Mouse (Mus musculus) mouse trophoblast stem cell (cell line): ENCODE measurements at regions not wholly inside any gene's neighbourhood (a gene's known extent, or its start where the extent isn't known, plus 50 kb on each side); places are given as distances from the start of the nearest gene placed in this dataset.
"Not testable (repeated sequence)": the region's sequence is repeated elsewhere in the genome, so short reads cannot be mapped to it uniquely, and the experiment has no call there.

Source experiments
- in situ Hi-C, 2 experiments: fragments of 300-500 bp; cut with MseI, MboI; formaldehyde crosslinking; loops; 2 replicates in 1 of 2; 3 replicates in 1 of 2; pipeline ENCODE4 v1.15.1; 2025

DNA sequence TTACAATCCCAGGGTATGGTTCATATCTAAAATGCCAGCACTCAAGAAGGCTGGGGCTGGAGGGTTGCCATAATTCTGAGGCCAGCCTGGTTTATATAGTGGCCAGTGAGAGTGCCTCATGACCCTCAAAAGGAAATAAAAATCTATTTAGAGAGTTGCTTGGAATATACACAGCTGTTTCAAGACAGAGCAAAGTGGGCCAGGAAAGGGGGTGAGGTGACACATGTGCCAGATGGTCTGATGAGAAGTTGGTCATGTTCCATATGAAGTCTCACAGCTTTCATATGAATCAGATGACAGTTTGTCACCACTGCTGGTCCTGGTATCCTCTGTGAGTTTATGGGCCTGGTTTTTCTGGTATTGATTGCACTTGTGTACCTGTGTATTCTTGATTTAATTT is 261.5 kb upstream of the Ube2e3 start:
- in situ Hi-C loops, result no loop called here

DNA sequence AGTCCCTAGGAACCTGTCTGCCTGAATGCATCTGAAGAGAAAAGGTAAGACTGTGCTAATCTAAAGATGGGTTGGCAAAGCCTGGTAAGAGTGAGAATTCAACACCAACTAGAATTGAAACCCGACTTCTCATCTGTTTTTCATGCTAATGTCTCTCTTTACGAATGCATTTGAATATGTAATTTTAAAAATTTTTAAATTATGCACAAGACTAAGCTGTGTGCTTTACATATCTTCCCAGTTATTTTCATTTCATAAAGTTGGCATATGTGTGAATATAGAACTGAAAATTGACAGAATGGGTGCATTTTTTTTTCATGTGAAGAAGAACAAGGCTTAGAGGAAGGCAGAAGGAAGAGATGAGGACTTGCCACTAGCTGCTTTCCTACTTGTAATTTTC is 267.2 kb upstream of the Ube2e3 start:
- in situ Hi-C loops, result no loop called here

DNA sequence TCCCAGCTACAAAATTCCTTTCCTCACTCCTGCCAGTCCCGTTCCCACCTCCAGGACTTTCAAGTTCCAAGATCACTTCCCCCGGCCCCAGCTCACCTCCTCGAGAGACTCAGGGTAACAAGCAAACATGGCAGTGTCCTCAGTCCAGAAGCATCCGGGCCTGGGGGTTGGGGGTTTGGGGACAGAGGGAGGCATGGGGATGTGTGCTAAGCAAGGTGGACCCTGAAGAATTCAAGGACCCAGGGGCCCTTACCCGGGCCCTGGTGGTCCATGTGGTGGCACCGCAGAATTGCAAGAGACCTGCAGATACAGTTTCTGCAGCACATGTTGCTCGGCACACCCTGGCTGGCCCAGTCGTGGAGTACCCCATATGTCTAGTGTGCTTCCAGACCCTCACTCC is 269.9 kb upstream of the Ube2e3 start:
- in situ Hi-C loops, result no loop called here

DNA sequence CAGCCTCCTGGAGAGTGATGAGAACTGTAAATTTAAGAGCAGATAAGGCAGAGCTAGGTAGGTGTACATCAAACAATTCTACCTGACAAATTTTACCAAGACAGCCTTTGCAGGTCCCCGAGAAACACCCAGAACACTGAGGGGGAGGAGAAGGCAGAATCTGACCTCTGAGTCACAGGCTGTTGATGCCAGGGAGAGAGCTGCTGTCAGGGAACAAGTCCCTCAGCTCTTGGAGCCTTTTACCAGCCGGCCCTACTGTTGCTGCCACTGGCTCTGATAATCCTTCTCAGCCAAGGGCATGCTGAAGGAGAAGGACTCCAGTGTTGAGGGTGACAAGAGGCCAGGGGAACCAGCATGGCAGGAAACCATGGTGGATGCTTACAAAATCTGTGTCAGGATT is 271.7 kb upstream of the Ube2e3 start:
- in situ Hi-C loops, result no loop called here

DNA sequence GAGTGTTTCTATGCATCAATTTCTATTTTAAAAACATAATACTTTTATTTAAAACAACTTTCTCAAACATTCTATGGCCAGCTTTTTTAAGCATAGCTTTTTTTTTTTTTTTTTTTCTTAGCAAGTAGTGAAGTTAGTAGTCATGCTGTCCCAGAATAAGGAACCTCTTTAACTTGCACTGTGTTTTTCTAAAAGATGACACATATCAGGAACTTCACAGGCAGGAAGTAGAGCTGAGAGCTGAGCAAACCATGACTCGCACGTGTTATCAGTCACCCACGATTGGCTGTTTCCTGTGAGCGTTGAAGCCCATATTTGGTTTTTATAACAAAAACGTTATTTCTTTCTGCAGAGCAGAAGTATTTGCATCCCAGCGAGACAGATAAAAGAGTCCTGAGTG is 287.9 kb upstream of the Ube2e3 start:
- in situ Hi-C loops, result no loop called here

DNA sequence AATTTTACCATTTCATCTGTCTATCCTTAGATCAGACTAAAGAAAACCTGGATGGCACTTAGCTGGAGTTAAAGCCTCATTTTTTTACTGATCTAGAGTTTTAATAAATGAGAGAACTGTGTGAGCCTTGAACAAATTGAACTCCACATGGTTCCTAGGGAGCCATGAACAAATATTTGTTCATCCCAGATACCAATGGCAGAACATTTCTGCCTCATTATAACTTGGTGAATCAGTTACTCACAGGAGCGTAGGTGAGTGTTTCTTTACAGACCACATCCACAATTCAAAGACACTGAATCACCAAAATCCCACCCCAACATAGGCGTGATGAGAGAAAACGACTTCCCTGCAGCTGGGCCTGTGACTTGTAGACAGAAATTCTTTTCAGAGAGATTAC is 295.4 kb upstream of the Ube2e3 start:
- in situ Hi-C loops, result no loop called here

DNA sequence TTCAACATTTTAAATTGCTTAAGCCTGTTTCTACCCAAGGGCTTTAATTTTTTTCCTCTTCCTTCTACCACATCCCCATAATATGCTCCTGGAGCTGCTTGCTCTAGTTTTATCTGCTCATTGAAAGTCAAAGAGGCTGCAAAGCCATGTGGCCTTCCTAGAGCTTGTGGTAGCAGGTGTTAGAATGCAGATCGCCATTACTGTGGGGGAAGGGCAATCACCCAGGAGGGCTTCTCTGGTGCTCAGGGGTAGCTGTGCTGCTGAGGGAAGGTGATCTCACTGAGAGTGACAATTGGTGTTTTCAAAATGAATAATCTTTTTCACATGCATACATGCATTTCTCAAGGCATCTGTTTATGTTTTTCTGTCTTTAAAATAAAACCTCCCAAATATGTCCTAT is 309.8 kb upstream of the Ube2e3 start:
- in situ Hi-C loops, result no loop called here

DNA sequence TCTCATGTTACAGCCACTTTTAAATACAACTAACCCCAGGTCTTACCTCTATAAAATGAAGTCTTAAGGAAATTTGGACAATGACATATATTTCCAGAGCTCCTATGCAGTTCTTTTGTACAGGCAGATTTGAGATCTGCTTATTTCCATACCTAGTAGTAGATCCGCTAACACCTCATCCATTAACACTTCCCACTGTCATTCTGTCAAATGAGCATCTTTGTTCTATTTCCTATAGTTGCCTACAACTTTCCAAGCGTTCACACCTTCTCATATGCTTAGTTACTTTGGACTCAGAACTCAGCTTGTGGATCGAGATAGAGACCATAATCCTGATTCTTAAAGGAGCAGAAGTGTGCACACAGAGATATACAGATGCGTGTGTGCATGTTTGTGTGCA is 316.8 kb upstream of the Ube2e3 start:
- in situ Hi-C loops, result no loop called here

DNA sequence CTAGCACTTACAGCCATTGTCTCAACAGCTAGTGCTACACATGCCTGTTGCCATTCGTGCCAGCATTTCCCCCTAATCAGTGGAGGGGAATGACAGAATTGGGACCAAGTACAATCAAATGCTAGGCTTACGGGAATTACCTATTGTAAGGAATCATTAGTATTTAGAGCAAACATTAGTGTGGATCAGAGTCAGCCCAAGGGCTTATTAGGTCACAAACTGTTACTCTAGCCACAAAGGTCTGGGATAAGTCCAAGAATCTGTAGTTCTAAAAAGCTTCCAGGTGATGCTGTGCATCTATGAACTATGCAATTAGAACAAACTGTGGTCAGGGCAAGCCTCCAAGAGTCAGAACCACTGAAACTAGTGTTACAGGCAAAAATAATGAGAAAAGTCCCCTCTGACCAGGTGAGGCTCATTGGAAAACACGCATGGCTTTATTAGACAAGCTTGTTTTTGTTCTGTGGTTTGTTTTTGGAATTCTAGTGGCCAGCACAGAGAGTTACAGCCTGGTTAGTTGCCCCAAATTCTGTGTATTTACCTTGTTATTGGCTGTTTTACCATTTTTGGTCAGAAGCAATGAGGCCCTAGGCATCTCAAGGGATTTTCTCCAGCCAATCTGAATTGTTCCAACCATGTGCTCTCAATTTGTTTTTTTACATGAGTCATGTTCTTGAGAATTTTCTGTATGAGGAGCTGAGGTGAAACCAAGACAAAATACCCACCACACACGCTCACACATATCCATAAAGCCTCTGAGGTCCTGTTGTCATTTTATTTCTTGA is 319.0 kb upstream of the Ube2e3 start:
- in situ Hi-C loops, result no loop called here

DNA sequence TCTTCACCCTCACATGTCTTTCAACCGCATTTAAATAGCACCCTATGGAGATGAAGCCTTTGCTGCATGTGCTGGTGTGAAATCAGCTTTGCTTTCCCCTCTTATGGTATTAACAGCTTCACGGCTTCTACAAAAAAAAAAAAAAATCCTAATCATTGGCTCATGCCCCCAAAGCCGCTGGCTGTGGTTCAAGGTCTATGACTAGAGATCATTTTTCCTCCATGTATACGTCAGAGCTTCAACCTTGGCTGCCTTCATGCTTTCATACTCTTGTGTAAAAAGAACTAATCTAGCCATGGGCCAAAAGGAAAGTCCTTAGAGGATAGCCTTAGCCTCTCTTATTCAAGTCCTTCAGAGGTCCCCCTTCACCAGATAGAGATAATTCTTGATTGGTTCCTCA is 320.6 kb upstream of the Ube2e3 start:
- in situ Hi-C loops, result no loop called here

DNA sequence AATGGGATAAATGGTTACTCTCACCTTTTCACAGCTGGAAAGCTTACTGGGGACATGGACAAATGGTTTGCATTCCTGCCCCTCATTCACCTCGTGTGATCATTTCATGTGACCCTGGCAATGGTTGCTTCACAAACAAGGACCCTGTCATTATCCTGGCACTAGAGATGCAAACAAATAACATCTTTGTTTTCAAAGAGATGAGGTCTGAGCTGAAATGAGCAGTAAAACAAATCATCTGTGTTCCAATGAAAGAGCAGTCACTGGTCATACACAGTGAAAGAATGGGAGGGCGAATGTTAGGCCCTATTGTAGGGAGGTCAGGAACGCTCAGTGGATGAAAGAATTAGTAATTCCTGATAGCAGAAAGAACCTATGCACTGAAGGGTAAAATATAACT is 327.5 kb upstream of the Ube2e3 start:
- in situ Hi-C loops, result no loop called here

DNA sequence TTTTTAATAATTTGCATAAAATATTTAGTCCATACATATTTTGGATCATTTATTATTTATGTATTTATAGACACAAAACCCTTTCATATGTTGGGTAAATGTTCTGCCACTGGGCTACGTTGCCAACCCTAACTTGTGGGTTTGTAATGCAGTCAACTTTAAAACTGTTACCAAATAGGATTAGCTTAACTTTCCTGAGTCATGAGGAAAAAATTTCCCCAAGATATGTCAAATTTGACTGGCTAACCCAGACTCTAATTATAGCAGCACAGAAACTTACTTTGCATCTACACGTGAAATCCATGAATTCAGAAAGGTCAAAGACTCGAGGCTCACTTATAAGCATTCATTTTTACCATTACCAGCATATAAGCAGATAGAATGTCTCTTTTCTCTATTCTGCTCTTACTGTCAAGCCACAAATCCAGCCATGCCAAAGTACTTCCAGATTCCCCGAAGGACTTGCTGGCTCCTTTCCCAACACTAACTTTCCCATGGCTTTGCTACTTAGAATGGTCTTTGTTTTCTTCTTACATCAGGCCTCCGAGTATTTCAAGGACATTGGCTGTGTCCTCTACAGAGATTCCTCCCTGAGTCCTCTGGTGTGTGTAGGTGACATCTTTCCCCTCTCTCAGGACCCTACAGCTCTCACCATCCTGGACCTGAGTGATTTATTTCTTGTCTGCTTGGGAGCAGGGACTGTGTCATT is 328.2 kb upstream of the Ube2e3 start:
- in situ Hi-C loops, result no loop called here

DNA sequence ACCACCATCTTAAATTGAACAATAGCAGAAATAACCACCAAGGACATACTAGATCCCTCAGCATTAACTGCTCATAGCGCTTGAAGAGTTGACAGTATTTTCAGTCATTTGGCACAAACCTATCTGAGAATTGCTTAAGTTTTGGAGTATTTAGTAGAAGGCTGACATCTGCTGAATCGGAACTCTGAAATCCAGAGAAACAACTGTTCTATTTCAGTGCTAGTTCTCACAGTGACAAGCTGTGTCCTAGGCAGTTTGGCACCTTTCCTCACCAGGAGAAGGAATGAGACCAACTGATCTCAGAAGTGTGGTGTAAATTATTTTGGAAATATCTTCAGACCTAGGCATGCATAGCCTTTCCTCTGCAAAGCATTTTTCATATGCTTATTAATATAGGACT is 330.4 kb upstream of the Ube2e3 start:
- in situ Hi-C loops, result no loop called here

DNA sequence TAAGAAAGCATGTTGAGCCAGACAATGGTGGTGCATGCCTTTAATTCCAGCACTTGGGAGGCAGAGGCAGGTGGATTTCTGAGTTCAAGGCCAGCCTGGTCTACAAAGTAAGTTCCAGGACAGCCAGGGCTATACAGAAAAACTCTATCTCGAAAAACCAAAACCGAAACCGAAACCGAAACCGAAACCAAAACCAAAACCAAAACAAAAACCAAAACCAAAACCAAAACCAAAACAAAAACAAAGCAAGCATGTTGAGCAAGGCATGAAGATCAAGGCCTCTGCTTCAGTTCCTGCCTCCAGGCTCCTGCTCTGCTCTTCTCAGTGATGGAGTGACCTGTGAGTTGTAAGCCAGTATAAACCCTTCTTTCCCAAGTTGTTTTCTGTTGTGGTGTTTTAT is 334.0 kb upstream of the Ube2e3 start:
- in situ Hi-C loops, result not testable (repeated sequence)

DNA sequence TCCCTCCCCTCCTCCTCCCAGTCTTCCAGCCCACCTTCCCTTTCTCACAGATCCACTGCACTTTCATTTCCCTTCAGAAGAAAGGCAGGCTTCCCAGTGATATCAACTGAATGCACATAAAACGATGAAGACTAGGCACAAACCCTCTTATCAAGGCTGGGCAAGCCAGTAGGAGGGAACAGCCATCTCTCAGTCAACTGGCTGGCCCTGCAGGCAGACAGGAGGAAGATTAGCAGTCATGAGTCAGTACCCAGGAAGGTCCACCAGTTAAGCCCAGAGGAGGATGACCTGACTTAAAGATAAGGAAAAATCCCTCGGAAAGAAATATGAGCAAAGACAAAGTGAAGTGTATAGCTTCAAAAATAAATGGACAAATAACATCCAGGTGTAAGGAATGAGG is 337.4 kb upstream of the Ube2e3 start:
- in situ Hi-C loops, result no loop called here

DNA sequence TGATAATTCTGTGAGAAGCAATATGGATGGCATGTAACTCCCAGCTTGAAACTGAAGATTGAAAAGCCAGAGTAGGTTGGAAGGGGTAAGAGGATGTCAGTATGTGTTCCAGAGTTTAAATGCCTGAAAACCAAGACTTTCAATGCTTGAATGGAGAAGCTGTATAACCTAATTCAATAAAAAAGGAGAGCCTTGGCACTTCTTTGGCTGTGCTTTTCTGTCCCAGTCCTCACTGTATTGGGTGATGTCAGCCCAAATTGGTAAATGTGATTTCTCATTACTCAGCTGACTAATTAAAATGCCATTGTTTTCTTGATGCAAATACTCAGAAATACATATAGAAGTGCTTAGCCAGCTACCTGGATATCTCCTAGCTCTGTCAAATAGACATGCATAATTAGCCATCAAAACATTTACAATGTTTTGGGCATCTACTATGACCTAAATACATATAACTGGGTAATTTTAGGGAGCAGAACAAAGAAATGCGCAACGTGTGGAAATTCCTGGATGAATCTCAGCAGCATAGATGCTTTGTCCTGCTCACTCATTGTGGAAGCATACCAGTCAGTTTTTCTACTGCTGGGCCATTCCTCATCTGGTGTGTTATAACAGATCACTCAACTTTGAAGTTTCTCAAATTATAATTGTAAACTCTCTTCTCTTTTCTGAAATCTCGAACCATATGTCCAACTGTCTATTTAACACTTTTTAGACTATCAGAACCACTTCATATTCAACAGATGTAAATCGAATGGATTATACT is 347.5 kb upstream of the Ube2e3 start:
- in situ Hi-C loops, result no loop called here

DNA sequence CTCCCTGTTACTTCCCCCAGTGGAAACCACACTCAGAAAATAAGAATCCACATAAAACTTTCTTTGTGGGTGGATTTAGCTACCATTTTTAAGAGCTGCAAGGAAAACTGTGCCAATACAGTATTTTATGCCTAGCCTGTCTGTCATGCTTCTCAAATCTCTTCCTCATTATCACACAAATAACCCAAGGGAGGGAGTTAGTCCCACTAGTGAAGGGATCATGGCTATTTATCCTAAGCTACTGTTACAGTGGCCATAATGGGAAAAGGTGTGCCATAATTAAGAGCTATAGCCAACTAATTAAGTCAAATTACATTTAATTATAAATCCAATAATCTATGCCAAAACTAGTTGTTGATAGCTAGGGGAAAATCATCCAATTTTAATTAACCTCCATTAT is 374.8 kb upstream of the Ube2e3 start:
- in situ Hi-C loops, result no loop called here

DNA sequence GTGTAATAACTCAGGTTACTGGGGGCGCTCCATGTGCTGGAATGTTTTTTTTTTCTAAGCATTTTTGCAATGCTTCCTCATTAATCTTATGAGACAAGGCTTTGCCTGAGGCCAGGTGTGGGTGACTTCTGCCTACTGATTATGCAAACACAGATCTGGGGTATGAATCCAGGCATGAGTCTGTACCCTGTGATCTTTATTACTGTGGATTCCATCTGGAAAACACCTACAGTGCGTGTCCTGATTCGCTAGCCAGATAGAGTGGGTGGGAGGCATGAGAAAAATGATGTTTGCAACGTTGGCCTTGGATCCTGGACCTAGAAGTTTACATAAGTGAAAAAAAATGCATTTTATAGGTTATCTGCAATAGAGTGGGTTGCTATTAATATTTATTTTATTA is 387.9 kb upstream of the Ube2e3 start:
- in situ Hi-C loops, result no loop called here

DNA sequence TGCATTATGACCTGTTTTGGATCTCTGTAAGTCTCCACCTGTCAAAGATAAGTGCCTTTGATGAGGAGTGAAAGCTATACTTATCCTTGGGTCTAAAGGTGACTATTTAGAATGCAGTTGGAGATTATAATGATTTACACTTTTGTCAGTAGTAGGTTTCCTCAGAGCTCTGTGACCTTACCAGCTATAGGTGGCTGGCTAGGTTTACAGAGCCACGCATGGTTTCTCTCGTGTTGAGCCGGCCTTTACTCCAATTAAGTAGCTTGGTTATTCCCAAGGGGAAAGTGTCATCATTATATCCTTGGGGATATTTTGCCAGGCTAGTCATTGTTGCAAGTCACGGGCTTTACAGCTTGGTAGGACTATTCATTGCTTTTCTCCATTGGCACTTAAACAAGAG is 408.5 kb upstream of the Ube2e3 start:
- in situ Hi-C loops, result no loop called here

DNA sequence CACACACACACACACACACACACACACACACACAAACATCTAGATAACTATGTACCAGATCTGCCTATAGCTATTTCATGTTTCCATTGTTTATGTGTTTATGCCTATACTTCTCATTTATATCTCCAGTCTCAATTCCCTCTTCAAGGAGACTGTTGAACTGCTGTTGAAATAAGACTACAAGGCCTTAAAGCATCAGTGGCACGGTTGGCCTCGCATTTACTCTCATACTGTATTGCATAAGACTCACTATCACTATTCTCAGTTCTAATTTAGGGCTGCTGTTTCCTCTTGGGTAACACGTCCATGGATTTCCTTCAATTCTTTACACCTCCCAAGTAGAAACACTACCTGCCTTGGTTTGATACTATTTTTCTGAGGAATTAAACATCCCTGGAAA is 414.5 kb upstream of the Ube2e3 start:
- in situ Hi-C loops, result no loop called here

DNA sequence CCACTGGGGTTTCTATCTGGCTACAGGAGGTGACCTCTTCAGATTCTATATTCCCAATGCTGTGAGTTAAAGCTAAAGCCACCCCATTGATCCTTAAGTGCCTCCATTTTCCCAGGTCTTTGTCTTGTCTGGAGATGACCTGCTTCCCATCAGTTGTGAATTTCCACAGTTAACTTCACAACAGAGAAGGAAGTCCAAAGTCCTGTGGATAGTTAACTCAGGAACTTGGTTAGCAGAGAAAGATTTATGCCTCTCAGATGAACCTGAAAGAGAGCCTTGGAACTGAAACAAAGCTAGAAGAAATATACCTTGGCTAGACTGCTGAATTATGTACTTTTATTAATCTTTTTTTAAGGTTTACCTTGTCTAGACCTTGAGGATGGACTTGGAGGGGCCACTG is 431.1 kb upstream of the Ube2e3 start:
- in situ Hi-C loops, result no loop called here

DNA sequence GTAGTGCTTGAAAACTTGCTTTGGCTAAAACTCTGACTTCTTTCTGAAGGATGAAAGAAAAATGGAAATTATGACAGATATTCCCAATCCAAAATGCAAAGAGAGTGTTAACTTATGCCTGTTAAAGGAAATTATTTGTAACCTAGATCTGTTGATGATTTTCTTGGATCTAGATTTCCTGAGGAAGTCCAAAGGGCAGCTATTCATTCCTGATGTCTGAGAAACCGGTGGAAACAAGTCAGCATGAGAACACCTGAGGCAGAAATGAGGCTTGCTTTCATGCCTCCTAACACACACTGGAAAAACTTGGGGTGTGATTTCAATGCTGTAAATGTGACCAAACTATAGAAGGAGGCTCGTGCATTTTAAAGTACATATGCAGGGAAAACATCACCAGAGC is 432.9 kb upstream of the Ube2e3 start:
- in situ Hi-C loops, result no loop called here
